Mouse (Mus musculus): ENCODE data around the gene Trim63.

DNA sequence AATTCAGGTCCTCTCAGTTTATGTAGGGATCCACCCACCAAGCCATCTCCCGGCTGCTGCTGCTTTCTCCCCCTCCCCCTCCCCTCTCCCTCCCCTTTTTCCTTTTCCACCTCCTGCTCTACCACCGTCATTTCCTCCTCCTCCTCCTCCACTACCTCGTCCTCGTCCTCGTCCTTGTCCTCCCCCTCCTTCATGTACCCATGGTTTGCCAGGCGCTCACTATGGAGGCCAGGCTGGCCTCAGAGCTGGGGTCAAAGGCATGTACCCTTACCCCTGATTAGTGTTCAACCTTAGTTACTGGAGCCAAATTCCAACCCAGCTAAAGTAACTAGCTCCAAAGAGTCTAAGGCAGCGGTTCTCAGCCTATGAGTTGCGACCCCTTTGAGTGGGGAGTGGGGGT, 13.2 kb downstream of the Trim63 start:
- TF ChIP-seq EP300 (IDR thresholded peaks at IDR 0.05; ENCODE audit: low read depth), result no peak
- no peak for TF ChIP-seq CTCF (IDR thresholded peaks at IDR 0.05; ENCODE audit: low read depth)
